Mouse (Mus musculus) left cerebral cortex, postnatal 36 days (tissue): Measurements from ENCODE around the gene Psmd4. TPM values are rescaled to one million over a fixed set of nuclear protein-coding genes. Genes with fewer than 3 reads are reported as not detected.

Experiments used
- DNase-seq, 2 experiments: peaks; one replicate each; pipeline ENCODE4 v3.0.0; 2021 to 2022; ENCODE audit warnings: low spot score in 2 of 2, mixed read lengths in 1 of 2
- intact Hi-C: fragments of 180-260 bp; cut with DNase I; formaldehyde crosslinking; loops from one replicate; pipeline ENCODE4 v1.15.1; 2025
- microRNA-seq: library from miRNA; unstranded; fragments of <30 nt; microRNA quantifications from one replicate; pipeline ENCODE4 v1.2.0, GENCODE M21; 2022
- total RNA-seq, 2 experiments: library from RNA; stranded (reverse); gene quantifications; 2 replicates each; pipeline ENCODE4 v1.2.3; 2021

Psmd4 gene
- total RNA-seq, 2 experiments from 2014 or later = 143 to 149 TPM

DNA sequence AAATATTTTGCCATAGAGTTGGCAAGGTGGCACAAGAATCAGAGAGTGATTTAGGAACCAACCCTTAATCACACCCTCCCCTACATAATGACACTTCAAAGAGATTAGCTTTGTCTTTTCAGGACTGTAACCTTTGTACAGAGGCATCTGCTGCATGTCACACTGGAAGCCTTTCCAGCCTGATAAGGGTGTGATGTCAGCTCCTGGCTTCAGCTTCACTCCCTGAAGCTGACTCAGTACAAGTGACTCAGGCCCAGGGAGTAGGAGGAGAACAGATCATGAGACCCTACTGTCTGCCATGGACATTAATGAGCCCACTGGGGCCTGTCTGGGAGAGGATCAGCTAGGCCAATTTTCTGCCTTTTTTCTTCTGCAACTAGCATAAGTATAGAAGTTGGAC, 54.8 kb downstream of the Psmd4 start:
- intact Hi-C loops = no loop called here
- peak in 1 of 2 experiments; percentile 36 for DNase-seq

DNA sequence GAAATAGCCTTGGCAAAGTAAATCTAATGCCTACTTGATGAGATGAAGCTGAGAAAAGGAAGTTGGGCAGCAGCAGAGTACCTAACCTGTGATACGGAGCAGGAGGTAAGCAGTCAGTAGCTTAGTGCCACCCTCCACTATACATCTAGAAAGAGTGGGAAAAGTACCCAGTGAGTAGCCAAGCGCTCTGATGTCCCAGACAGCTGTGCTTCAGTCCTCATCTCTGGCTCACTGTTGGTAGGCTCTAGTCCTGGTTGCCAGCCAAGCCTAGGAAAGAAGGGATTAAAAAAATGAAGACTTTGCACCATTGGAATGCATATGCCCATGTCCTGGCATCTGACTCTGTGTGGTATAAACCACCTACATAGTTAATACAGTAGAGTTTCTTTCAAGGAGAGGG, 56.9 kb downstream of the Psmd4 start:
- DNase-seq = no peak
- intact Hi-C loops = no loop called here

DNA sequence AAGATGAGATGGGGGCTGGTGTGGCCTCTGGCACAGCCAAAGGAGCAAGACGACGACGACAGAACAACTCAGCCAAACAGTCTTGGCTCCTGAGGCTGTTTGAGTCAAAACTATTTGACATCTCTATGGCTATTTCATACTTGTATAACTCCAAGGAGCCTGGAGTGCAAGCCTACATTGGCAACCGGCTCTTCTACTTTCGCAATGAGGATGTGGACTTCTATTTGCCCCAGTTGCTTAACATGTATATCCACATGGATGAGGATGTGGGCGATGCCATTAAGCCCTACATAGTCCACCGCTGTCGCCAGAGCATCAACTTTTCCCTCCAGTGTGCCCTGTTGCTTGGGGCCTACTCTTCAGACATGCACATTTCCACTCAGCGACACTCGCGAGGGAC, 58.1 kb downstream of the Psmd4 start:
- no peak for DNase-seq
- intact Hi-C loops = no loop called here

Small RNAs within 50 kb of the gene (microRNA-seq; reads per million reads assigned to microRNA genes)
- gene Mir7013 = 5.6 reads per million, percentile 19 among the genes with 10 or more reads in this experiment

Other genes starting within 250 kb of the Psmd4 start
- gene Pogz, start 205.0 kb downstream of the Psmd4 start, total RNA-seq = 10 to 100 TPM; 48.9 to 69.1 TPM
- gene Psmb4, start 155.7 kb downstream of the Psmd4 start, total RNA-seq = 100 to 1,000 TPM; 267 TPM
- 10 to 100 TPM in 1 of 2 experiments, 1 to 10 TPM in 1; 9.7 to 10.0 TPM for gene Selenbp1, start 109.6 kb downstream of the Psmd4 start, total RNA-seq
- gene Rfx5, start 88.5 kb downstream of the Psmd4 start, total RNA-seq = 10 to 100 TPM; 20.6 to 24.4 TPM
- 10 to 100 TPM; 55.4 to 57.1 TPM for gene Pi4kb, start 67.9 kb downstream of the Psmd4 start, total RNA-seq
- gene Zfp687, start 27.2 kb downstream of the Psmd4 start, total RNA-seq = 10 to 100 TPM; 24.0 to 26.1 TPM
- 10 to 100 TPM; 51.7 to 56.3 TPM for gene Pip5k1a, start 64.3 kb upstream of the Psmd4 start, total RNA-seq
- 10 to 100 TPM; 39.7 to 46.7 TPM for gene Vps72, start 68.4 kb upstream of the Psmd4 start, total RNA-seq
- under 1 TPM in 1 of 2 experiments, not detected in 1; 0.88 TPM for gene Tmod4, start 81.9 kb upstream of the Psmd4 start, total RNA-seq
- 10 to 100 TPM; 46.1 to 46.4 TPM for gene Scnm1, start 91.4 kb upstream of the Psmd4 start, total RNA-seq
- gene Lysmd1, start 91.5 kb upstream of the Psmd4 start, total RNA-seq = 10 to 100 TPM; 16.3 to 18.4 TPM
- gene Tnfaip8l2, start 99.7 kb upstream of the Psmd4 start, total RNA-seq = 1 to 10 TPM; 2.5 TPM
- 10 to 100 TPM; 20.2 to 21.0 TPM for gene Sema6c, start 117.8 kb upstream of the Psmd4 start, total RNA-seq
- 10 to 100 TPM in 1 of 2 experiments, 1 to 10 TPM in 1; 6.3 to 13.4 TPM for gene Gabpb2, start 175.3 kb upstream of the Psmd4 start, total RNA-seq
- gene Cdc42se1, start 186.1 kb upstream of the Psmd4 start, total RNA-seq = 10 to 100 TPM; 64.4 to 68.0 TPM
- gene Mllt11, start 189.6 kb upstream of the Psmd4 start, total RNA-seq = 100 to 1,000 TPM; 292 to 336 TPM
- under 1 TPM; 0.20 to 0.27 TPM for gene Gm128, start 199.0 kb upstream of the Psmd4 start, total RNA-seq
- gene Bnipl, start 208.6 kb upstream of the Psmd4 start, total RNA-seq = under 1 TPM; 0.39 to 0.86 TPM
- 10 to 100 TPM; 21.6 to 22.9 TPM for gene Mindy1, start 238.7 kb upstream of the Psmd4 start, total RNA-seq
- gene Prune1, start 239.5 kb upstream of the Psmd4 start, total RNA-seq = 10 to 100 TPM; 24.9 to 27.0 TPM